Mouse (Mus musculus) forebrain, embryonic 13.5 days (tissue): ENCODE results near the gene Clec4a2. TPM values are rescaled to one million over a fixed set of nuclear protein-coding genes. Genes with fewer than 3 reads are reported as not detected.
"Not testable (repeated sequence)": the region's sequence is repeated elsewhere in the genome, so short reads cannot be mapped to it uniquely, and the experiment has no call there.

Source experiments
- ATAC-seq: fragments of 200-750 bp; cut with Nextera tagmentation; 2 replicates; pipeline ENCODE4 v1.8.0; 2017
- H3K27ac ChIP-seq: fragments of 300-500 bp; sonication (generic); 2 replicates; pipeline ENCODE4 v1.5.1; 2015; ENCODE audit warnings: inconsistent platforms, mild to moderate bottlenecking, moderate library complexity
- H3K27me3 ChIP-seq: fragments of 300-500 bp; sonication (generic); 2 replicates; pipeline ENCODE4 v1.6.1; 2015; ENCODE audit warnings: mild to moderate bottlenecking, inconsistent platforms
- H3K36me3 ChIP-seq: fragments of 300-500 bp; sonication (generic); 2 replicates; pipeline ENCODE4 v1.6.1; 2015; ENCODE audit warnings: mild to moderate bottlenecking, inconsistent platforms; ENCODE audit not compliant: poor library complexity, severe bottlenecking
- H3K4me1 ChIP-seq: fragments of 300-500 bp; sonication (generic); 2 replicates; pipeline ENCODE4 v1.6.1; 2015; ENCODE audit warnings: inconsistent platforms
- H3K4me2 ChIP-seq: fragments of 300-500 bp; sonication (generic); 2 replicates; pipeline ENCODE4 v1.6.1; 2015; ENCODE audit warnings: inconsistent platforms, mild to moderate bottlenecking, moderate library complexity
- H3K4me3 ChIP-seq: fragments of 300-500 bp; sonication (generic); 2 replicates; pipeline ENCODE4 v1.5.1; 2015; ENCODE audit warnings: mild to moderate bottlenecking, inconsistent platforms
- H3K9ac ChIP-seq: fragments of 300-500 bp; sonication (generic); 2 replicates; pipeline ENCODE4 v1.6.1; 2015; ENCODE audit warnings: mild to moderate bottlenecking, inconsistent platforms
- H3K9me3 ChIP-seq: fragments of 300-500 bp; sonication (generic); replicated peaks from 2 replicates; pipeline ENCODE4 v1.6.1; 2016; ENCODE audit warnings: inconsistent platforms
- WGBS: fragments of 180-500 bp; shearing (Covaris S2); methylation state at CpG from one replicate; pipeline ENCODE4 v1.1.7; 2015; 5-methylcytosine and 5-hydroxymethylcytosine counted together
- polyA plus RNA-seq: library from polyadenylated mRNA; unstranded; fragments of >200 nt; fragmentation: Nextera tagmentation; extraction: Ambion mirVana; gene quantifications from 2 replicates; pipeline ENCODE4 v1.2.1, GENCODE M21; 2015

Clec4a2 gene
- 0.31 and 0.93 TPM in 2 replicates for polyA plus RNA-seq

GRCm38 (mm10) chr6:123106128-123106527 is at the start of gene Clec4a2:
Gene Clec4a2, plus strand, starts transcription at chr6:123106428.
- H3K36me3 ChIP-seq, H3K27me3 ChIP-seq, H3K27ac ChIP-seq, H3K4me1 ChIP-seq, ATAC-seq, H3K4me2 ChIP-seq, H3K4me3 ChIP-seq, H3K9me3 ChIP-seq, H3K9ac ChIP-seq: not testable (repeated sequence)
- 66% methylated on average over 1 of the region's 1 CpGs for WGBS

- H3K36me3 ChIP-seq = no peaks in the 10 kb centered on the region
- H3K9me3 ChIP-seq = no peaks in the 10 kb centered on the region; the same call in 1 of the 2 replicates
- ATAC-seq = no peak
- no peak overlapping the region for H3K4me2 ChIP-seq
- H3K9ac ChIP-seq = no peak overlapping the region
- 91% methylated on average over 4 of the region's 4 CpGs for WGBS
- H3K27ac ChIP-seq = no peak overlapping the region
- no peaks in the 10 kb centered on the region for H3K27me3 ChIP-seq
- no peaks in the 10 kb centered on the region for H3K4me1 ChIP-seq
- no peak overlapping the region for H3K4me3 ChIP-seq
Measured at GRCm38 (mm10) chr6:123095125-123095843, 10.9 kb upstream of the Clec4a2 start.

GRCm38 (mm10) chr6:123123195-123123594 is 17.0 kb downstream of the Clec4a2 start:
- 76% methylated on average over 3 of the region's 3 CpGs for WGBS
- no peak overlapping the region for H3K9ac ChIP-seq
- no peaks in the 10 kb centered on the region for H3K4me1 ChIP-seq
- no peak overlapping the region for H3K4me2 ChIP-seq
- H3K27me3 ChIP-seq = no peaks in the 10 kb centered on the region
- H3K4me3 ChIP-seq = no peak overlapping the region
- H3K27ac ChIP-seq = no peak overlapping the region
- no peaks in the 10 kb centered on the region for H3K36me3 ChIP-seq
- no peaks in the 10 kb centered on the region for H3K9me3 ChIP-seq
- no peak for ATAC-seq

GRCm38 (mm10) chr6:123127173-123127572 is 20.9 kb downstream of the Clec4a2 start:
- no peaks in the 10 kb centered on the region for H3K27me3 ChIP-seq
- no peaks in the 10 kb centered on the region for H3K9me3 ChIP-seq
- H3K27ac ChIP-seq = no peak overlapping the region
- no peak overlapping the region for H3K4me3 ChIP-seq
- no peaks in the 10 kb centered on the region for H3K4me1 ChIP-seq
- 62% methylated on average over 1 of the region's 1 CpGs for WGBS
- no peak for ATAC-seq
- no peaks in the 10 kb centered on the region for H3K36me3 ChIP-seq
- H3K4me2 ChIP-seq = no peak overlapping the region
- no peak overlapping the region for H3K9ac ChIP-seq

GRCm38 (mm10) chr6:123137766-123138526 is 31.7 kb downstream of the Clec4a2 start:
- H3K9ac ChIP-seq, H3K4me1 ChIP-seq, H3K27me3 ChIP-seq, H3K4me2 ChIP-seq, H3K27ac ChIP-seq, H3K4me3 ChIP-seq, ATAC-seq, H3K36me3 ChIP-seq, H3K9me3 ChIP-seq: not testable (repeated sequence)
- whole genome bisulfite sequencing = 74% methylated on average over 29 of the region's 29 CpGs

GRCm38 (mm10) chr6:123170106-123170505 is 63.9 kb downstream of the Clec4a2 start:
- H3K36me3 ChIP-seq = no peaks in the 10 kb centered on the region
- no peak for ATAC-seq
- H3K27me3 ChIP-seq = no peaks in the 10 kb centered on the region
- 69% methylated on average over 1 of the region's 1 CpGs for WGBS
- H3K4me3 ChIP-seq = no peak overlapping the region
- no peak overlapping the region for H3K9ac ChIP-seq
- H3K4me2 ChIP-seq = no peak overlapping the region
- no peak overlapping the region for H3K27ac ChIP-seq
- no peaks in the 10 kb centered on the region for H3K9me3 ChIP-seq
- H3K4me1 ChIP-seq = no peaks in the 10 kb centered on the region

- H3K4me1 ChIP-seq = no peaks in the 10 kb centered on the region
- H3K4me2 ChIP-seq = no peak overlapping the region
- no peaks in the 10 kb centered on the region for H3K36me3 ChIP-seq
- no peak overlapping the region for H3K4me3 ChIP-seq
- no peaks in the 10 kb centered on the region for H3K27me3 ChIP-seq
- H3K9ac ChIP-seq = no peak overlapping the region
- H3K27ac ChIP-seq = no peak overlapping the region
- ATAC-seq = no peak
- H3K9me3 ChIP-seq = no peaks in the 10 kb centered on the region
Measured at GRCm38 (mm10) chr6:123171040-123171439, 64.8 kb downstream of the Clec4a2 start.

- Histone ChIP-seq H3K27ac (no peak within 1 kb of the TSS), H3K4me3 (no peak within 1 kb of the TSS), H3K27me3 (no peaks in the 10 kb centered on the region), H3K4me2 (no peak within 1 kb of the TSS), H3K36me3 (no peaks in the 10 kb centered on the region), H3K9me3 (no peaks in the 10 kb centered on the region), H3K9ac (no peak within 1 kb of the TSS), H3K4me1 (no peaks in the 10 kb centered on the region)
- 91% methylated on average over 4 of the region's 4 CpGs for WGBS
- ATAC-seq = no peak
Measured at GRCm38 (mm10) chr6:123172593-123172992, 66.4 kb downstream of the Clec4a2 start, which contains the start of gene Clec4b2. Gene Clec4b2, plus strand, starts transcription at chr6:123172893.

GRCm38 (mm10) chr6:123175549-123175948 is 69.3 kb downstream of the Clec4a2 start:
- Histone ChIP-seq H3K27ac (no peak overlapping the region), H3K27me3 (no peaks in the 10 kb centered on the region), H3K4me3 (no peak overlapping the region), H3K4me1 (no peaks in the 10 kb centered on the region), H3K9me3 (no peaks in the 10 kb centered on the region), H3K36me3 (no peaks in the 10 kb centered on the region), H3K9ac (no peak overlapping the region), H3K4me2 (no peak overlapping the region)
- ATAC-seq = no peak
- WGBS = 77% methylated on average over 1 of the region's 1 CpGs

GRCm38 (mm10) chr6:123184862-123185261 is 78.6 kb downstream of the Clec4a2 start:
- not testable (repeated sequence) for H3K4me1 ChIP-seq, H3K4me3 ChIP-seq, H3K9me3 ChIP-seq, ATAC-seq, H3K36me3 ChIP-seq, H3K9ac ChIP-seq, H3K4me2 ChIP-seq, H3K27me3 ChIP-seq, H3K27ac ChIP-seq
- WGBS = 81% methylated on average over 2 of the region's 2 CpGs
